Mouse (Mus musculus) forebrain, embryonic 13.5 days (tissue): ENCODE measurements around the gene Rassf3. TPM values are rescaled to one million over a fixed set of nuclear protein-coding genes. Genes with fewer than 3 reads are reported as not detected.

Experiments used
- ATAC-seq: fragments of 200-750 bp; cut with Nextera tagmentation; 2 replicates; pipeline ENCODE4 v1.8.0; 2017
- H3K27ac ChIP-seq: fragments of 300-500 bp; sonication (generic); 2 replicates; pipeline ENCODE4 v1.5.1; 2015; ENCODE audit warnings: inconsistent platforms, mild to moderate bottlenecking, moderate library complexity
- H3K27me3 ChIP-seq: fragments of 300-500 bp; sonication (generic); 2 replicates; pipeline ENCODE4 v1.6.1; 2015; ENCODE audit warnings: mild to moderate bottlenecking, inconsistent platforms
- H3K36me3 ChIP-seq: fragments of 300-500 bp; sonication (generic); 2 replicates; pipeline ENCODE4 v1.6.1; 2015; ENCODE audit warnings: mild to moderate bottlenecking, inconsistent platforms; ENCODE audit not compliant: poor library complexity, severe bottlenecking
- H3K4me1 ChIP-seq: fragments of 300-500 bp; sonication (generic); 2 replicates; pipeline ENCODE4 v1.6.1; 2015; ENCODE audit warnings: inconsistent platforms
- H3K4me2 ChIP-seq: fragments of 300-500 bp; sonication (generic); 2 replicates; pipeline ENCODE4 v1.6.1; 2015; ENCODE audit warnings: inconsistent platforms, mild to moderate bottlenecking, moderate library complexity
- H3K4me3 ChIP-seq: fragments of 300-500 bp; sonication (generic); 2 replicates; pipeline ENCODE4 v1.5.1; 2015; ENCODE audit warnings: mild to moderate bottlenecking, inconsistent platforms
- H3K9ac ChIP-seq: fragments of 300-500 bp; sonication (generic); 2 replicates; pipeline ENCODE4 v1.6.1; 2015; ENCODE audit warnings: mild to moderate bottlenecking, inconsistent platforms
- H3K9me3 ChIP-seq: fragments of 300-500 bp; sonication (generic); replicated peaks from 2 replicates; pipeline ENCODE4 v1.6.1; 2016; ENCODE audit warnings: inconsistent platforms
- WGBS: fragments of 180-500 bp; shearing (Covaris S2); methylation state at CpG from one replicate; pipeline ENCODE4 v1.1.7; 2015; 5-methylcytosine and 5-hydroxymethylcytosine counted together
- polyA plus RNA-seq: library from polyadenylated mRNA; unstranded; fragments of >200 nt; fragmentation: Nextera tagmentation; extraction: Ambion mirVana; gene quantifications from 2 replicates; pipeline ENCODE4 v1.2.1, GENCODE M21; 2015

Gene Rassf3
- polyA plus RNA-seq, 1 experiment from 2014 or later = 3.7 TPM

DNA sequence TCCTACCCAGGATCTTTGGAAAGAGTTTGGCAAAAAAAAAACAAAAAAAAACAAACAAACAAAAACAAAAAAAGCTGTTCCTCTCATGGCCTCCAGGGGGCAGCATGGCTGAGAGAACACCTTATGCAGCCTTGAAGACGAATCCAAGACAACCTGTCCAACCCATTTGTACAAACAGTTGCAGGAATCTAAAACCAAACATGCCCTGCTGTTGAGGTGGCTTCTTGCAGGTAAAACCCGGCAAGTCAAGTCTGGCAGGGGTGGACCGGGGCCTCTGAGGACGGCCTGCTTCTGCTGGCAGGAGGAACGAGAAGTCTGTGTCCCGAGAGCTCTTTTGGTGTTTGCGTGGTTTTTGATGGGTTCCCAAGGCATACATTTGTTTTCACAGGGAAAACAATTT lies 66.4 kb downstream of the Rassf3 start:
- Histone ChIP-seq H3K27me3 (no peaks in the 10 kb centered on the region), H3K9ac (no peak overlapping the region), H3K36me3 (no peaks in the 10 kb centered on the region), H3K4me1 (no peaks in the 10 kb centered on the region), H3K9me3 (no peaks in the 10 kb centered on the region), H3K4me3 (no peak overlapping the region), H3K27ac (no peak overlapping the region), H3K4me2 (no peak overlapping the region)
- ATAC-seq = no peak
- WGBS = 73% methylated on average over 7 of the region's 7 CpGs

DNA sequence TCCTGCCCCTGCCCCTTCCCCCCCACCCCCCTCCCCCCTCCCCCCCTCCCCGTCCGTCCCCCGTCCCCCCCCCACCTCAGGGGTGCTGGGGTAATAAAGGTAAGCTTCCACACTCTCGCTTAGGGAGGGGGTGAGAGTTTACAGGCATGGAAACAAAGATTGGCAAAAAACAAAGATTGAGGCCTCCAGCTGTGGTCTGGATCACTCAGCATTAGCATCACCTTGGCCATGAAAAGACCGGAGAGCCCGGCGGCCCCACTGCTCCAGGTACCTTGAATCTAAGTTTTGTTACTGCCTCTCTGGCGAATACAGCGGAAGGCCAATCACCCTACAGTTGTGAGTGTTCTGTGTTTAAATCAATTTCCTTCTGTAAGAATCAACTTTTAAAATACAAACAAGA lies 72.2 kb downstream of the Rassf3 start:
- Histone ChIP-seq H3K9ac (no peak overlapping the region), H3K27ac (no peak overlapping the region), H3K4me3 (no peak overlapping the region), H3K9me3 (no peaks in the 10 kb centered on the region), H3K27me3 (no peaks in the 10 kb centered on the region), H3K4me2 (no peak overlapping the region), H3K36me3 (no peaks in the 10 kb centered on the region), H3K4me1 (no peaks in the 10 kb centered on the region)
- ATAC-seq = no peak
- 62% methylated on average over 6 of the region's 9 CpGs for WGBS

- Histone ChIP-seq H3K9me3 (no peaks in the 10 kb centered on the region), H3K27me3 (no peaks in the 10 kb centered on the region), H3K4me1 (no peaks in the 10 kb centered on the region), H3K9ac (no peak overlapping the region), H3K36me3 (no peaks in the 10 kb centered on the region), H3K4me2 (no peak overlapping the region), H3K4me3 (no peak overlapping the region), H3K27ac (no peak overlapping the region)
- no peak for ATAC-seq
- WGBS = 77% methylated on average over 9 of the region's 9 CpGs
Observed at GRCm38 (mm10) chr10:121403104-121403503, 73.0 kb downstream of the Rassf3 start.

GRCm38 (mm10) chr10:121401005-121401404 lies 75.1 kb downstream of the Rassf3 start:
- Histone ChIP-seq H3K9ac (no peak overlapping the region), H3K4me3 (no peak overlapping the region), H3K9me3 (no peaks in the 10 kb centered on the region), H3K4me1 (no peaks in the 10 kb centered on the region), H3K4me2 (no peak overlapping the region), H3K27me3 (no peaks in the 10 kb centered on the region), H3K36me3 (peaks cover 12% of the 10 kb centered on the region), H3K27ac (no peak overlapping the region)
- no peak for ATAC-seq
- WGBS = 82% methylated on average over 7 of the region's 7 CpGs

- H3K27me3 ChIP-seq = no peaks in the 10 kb centered on the region
- peaks cover 35% of the 10 kb centered on the region for H3K36me3 ChIP-seq
- no peaks in the 10 kb centered on the region for H3K4me1 ChIP-seq
- no peak overlapping the region for H3K4me2 ChIP-seq
- H3K9me3 ChIP-seq = no peaks in the 10 kb centered on the region
- H3K27ac ChIP-seq = no peak overlapping the region
- H3K9ac ChIP-seq = no peak overlapping the region
- no peak for ATAC-seq
- 92% methylated on average over 7 of the region's 7 CpGs for WGBS
- no peak overlapping the region for H3K4me3 ChIP-seq
Observed at GRCm38 (mm10) chr10:121398599-121398998, 77.5 kb downstream of the Rassf3 start.

DNA sequence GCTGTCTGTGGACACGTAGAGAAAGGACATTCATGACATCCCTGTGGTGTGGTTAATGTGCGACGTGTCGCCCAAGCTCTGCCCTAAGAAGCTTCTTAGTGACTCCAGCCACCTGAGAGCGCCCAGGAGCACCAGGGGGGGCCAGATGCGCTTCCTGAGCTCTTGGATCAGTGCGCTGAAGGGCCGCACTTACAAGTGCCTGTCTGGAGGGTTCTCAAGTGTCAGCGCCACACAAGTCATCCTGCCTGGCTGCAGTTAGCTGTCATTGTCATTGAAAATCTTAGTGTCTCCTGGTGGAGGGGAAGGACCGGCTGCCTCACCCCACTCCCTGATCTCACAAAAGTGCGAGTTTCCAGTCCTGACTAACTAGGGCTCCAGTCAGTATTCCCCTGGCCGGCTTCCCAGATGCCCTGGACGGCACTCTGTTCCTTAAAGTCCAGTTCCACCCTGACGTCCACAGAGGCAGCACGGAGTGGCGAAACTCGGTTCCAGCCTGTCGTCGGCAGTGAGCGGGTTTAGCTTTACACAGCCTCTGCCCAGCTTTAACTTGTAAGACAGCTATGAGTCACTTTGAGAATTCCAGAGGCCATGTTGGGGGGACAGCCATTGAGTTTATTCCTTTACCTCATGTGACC lies 80.5 kb downstream of the Rassf3 start:
- Histone ChIP-seq H3K4me1 (no peaks in the 10 kb centered on the region), H3K9me3 (no peaks in the 10 kb centered on the region), H3K9ac (no peak overlapping the region), H3K27ac (no peak overlapping the region), H3K4me3 (no peak overlapping the region), H3K4me2 (no peak overlapping the region), H3K27me3 (no peaks in the 10 kb centered on the region), H3K36me3 (peaks cover 65% of the 10 kb centered on the region)
- ATAC-seq = no peak
- WGBS = 89% methylated on average over 20 of the region's 20 CpGs

DNA sequence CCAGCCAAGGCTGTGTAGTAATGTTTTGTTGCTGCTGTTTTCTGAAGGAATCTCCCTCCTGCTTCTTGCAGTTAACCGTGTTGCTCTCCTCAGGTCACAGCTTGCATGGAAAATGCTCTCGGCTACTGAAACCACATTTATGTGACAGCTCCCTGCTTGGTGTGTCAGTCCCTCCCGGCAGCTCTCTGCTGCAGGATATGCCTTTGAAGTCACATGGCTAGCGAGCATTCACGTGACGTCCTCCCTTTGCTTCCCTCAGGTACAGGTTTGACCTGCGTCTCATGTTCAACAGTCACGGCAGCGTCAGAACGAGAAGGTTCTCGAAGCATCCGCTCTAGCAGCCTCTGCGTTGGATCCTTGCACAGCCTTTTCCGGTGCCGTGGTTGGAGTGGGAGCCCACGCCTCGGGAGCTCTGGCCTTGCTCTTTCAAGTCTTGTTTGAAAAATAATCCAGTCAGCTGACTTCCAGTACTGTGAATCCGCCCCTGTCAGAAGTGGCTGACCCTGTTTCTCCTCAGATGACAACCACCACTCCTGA lies 81.3 kb downstream of the Rassf3 start:
- H3K4me1 ChIP-seq = no peaks in the 10 kb centered on the region
- H3K4me2 ChIP-seq = no peak overlapping the region
- no peak overlapping the region for H3K27ac ChIP-seq
- H3K9me3 ChIP-seq = no peaks in the 10 kb centered on the region
- ATAC-seq = no peak
- H3K27me3 ChIP-seq = no peaks in the 10 kb centered on the region
- peaks cover 73% of the 10 kb centered on the region for H3K36me3 ChIP-seq
- no peak overlapping the region for H3K4me3 ChIP-seq
- 93% methylated on average over 18 of the region's 18 CpGs for WGBS
- no peak overlapping the region for H3K9ac ChIP-seq

DNA sequence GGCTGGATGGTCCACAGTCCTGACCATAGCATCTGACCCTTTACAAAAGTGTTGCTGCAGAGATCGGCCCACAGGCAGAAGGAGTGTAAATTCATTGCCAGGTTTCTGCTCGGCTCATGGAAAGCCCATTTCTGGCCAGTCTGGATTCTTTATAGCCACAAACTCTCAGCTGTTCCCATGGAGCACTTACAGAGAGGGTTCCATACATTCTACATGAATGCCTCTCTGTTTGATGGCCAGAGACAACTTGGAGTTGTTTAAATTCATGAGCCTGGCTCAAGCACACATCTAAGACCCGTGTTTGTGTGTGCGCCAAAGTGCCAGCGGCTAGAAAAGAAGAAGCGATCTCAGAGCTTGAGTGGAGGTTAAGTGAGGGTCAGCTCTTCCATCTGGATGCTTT lies 81.9 kb downstream of the Rassf3 start:
- Histone ChIP-seq H3K4me1 (no peaks in the 10 kb centered on the region), H3K27ac (no peak overlapping the region), H3K4me2 (no peak overlapping the region), H3K9ac (no peak overlapping the region), H3K9me3 (no peaks in the 10 kb centered on the region), H3K27me3 (no peaks in the 10 kb centered on the region), H3K36me3 (peaks cover 78% of the 10 kb centered on the region), H3K4me3 (no peak overlapping the region)
- ATAC-seq = no peak
- 87% methylated on average over 6 of the region's 6 CpGs for WGBS

DNA sequence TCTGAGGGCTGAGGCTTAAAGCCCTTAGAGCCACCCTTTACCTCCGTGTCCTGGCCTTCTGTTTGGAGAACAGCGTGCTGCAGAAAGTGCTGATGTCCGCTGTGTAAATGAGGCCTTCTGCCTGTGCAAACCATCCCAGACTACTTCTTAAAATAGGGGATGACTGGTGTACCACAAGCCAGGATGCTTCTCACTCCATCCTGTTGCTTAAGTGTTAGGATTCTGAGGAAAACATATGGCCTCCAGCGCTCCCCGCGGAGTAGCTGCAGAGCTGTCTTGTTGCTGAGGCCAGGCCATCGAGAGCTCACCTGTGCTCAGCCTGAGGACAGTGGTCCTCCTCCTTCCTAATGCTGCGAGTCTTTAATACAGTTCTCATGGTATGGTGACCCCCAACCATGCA lies 84.2 kb downstream of the Rassf3 start:
- ATAC-seq = no peak
- Histone ChIP-seq H3K9ac (no peak overlapping the region), H3K4me2 (no peak overlapping the region), H3K4me1 (no peaks in the 10 kb centered on the region), H3K4me3 (no peak overlapping the region), H3K9me3 (no peaks in the 10 kb centered on the region), H3K27ac (no peak overlapping the region), H3K27me3 (no peaks in the 10 kb centered on the region), H3K36me3 (peaks cover 99% of the 10 kb centered on the region)
- 96% methylated on average over 8 of the region's 8 CpGs for WGBS

- H3K9ac ChIP-seq = no peak overlapping the region
- H3K9me3 ChIP-seq = no peaks in the 10 kb centered on the region
- H3K36me3 ChIP-seq = peaks cover 98% of the 10 kb centered on the region
- ATAC-seq = no peak
- no peaks in the 10 kb centered on the region for H3K4me1 ChIP-seq
- no peak overlapping the region for H3K4me2 ChIP-seq
- H3K27ac ChIP-seq = no peak overlapping the region
- 89% methylated on average over 10 of the region's 10 CpGs for WGBS
- no peaks in the 10 kb centered on the region for H3K27me3 ChIP-seq
- no peak overlapping the region for H3K4me3 ChIP-seq
Observed at GRCm38 (mm10) chr10:121390602-121391001, 85.5 kb downstream of the Rassf3 start.

GRCm38 (mm10) chr10:121386347-121386746 lies 89.8 kb downstream of the Rassf3 start:
- 0 out of 2 replicates have a peak, but pooled peaks have one; percentile 45 for ATAC-seq
- Histone ChIP-seq H3K27me3 (no peaks in the 10 kb centered on the region), H3K4me2 (no peak overlapping the region), H3K9ac (no peak overlapping the region), H3K27ac (no peak overlapping the region), H3K9me3 (no peaks in the 10 kb centered on the region), H3K4me1 (no peaks in the 10 kb centered on the region), H3K4me3 (no peak overlapping the region), H3K36me3 (peaks cover 97% of the 10 kb centered on the region)
- 72% methylated on average over 9 of the region's 9 CpGs for WGBS

DNA sequence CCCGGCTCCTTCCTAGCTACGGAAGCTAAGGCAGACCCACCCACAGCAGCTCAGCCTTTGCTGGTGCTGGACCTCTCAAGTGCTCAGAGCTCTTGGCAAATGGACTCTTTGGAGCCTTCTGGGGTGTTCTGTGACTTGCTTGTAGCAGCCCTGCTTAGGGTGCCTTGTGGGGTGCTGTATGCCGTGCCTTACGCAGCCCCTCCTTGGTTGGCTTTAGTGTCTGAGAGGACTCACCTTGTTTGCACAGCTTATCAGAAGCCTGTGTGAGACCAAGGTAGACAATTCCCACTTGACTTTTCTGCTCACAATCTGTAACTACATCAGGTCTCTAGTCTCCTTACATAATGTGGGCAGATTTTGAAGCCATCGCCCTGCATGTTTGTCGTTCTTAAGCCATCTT lies 90.5 kb downstream of the Rassf3 start:
- H3K9me3 ChIP-seq = no peaks in the 10 kb centered on the region
- H3K4me2 ChIP-seq = no peak overlapping the region
- H3K4me3 ChIP-seq = no peak overlapping the region
- H3K4me1 ChIP-seq = no peaks in the 10 kb centered on the region
- no peak overlapping the region for H3K27ac ChIP-seq
- ATAC-seq = no peak
- no peak overlapping the region for H3K9ac ChIP-seq
- no peaks in the 10 kb centered on the region for H3K27me3 ChIP-seq
- H3K36me3 ChIP-seq = peaks cover 97% of the 10 kb centered on the region
- WGBS = 95% methylated on average over 6 of the region's 6 CpGs

- no peaks in the 10 kb centered on the region for H3K4me1 ChIP-seq
- H3K4me3 ChIP-seq = no peak overlapping the region
- H3K36me3 ChIP-seq = peaks cover 96% of the 10 kb centered on the region
- no peak overlapping the region for H3K9ac ChIP-seq
- H3K9me3 ChIP-seq = no peaks in the 10 kb centered on the region
- ATAC-seq = no peak
- 96% methylated on average over 13 of the region's 13 CpGs for WGBS
- no peak overlapping the region for H3K4me2 ChIP-seq
- H3K27me3 ChIP-seq = no peaks in the 10 kb centered on the region
- no peak overlapping the region for H3K27ac ChIP-seq
Observed at GRCm38 (mm10) chr10:121384710-121385109, 91.4 kb downstream of the Rassf3 start.
